Mouse (Mus musculus): ENCODE measurements around the gene Slc15a2.
A peak's percentile ranks its signal among the peaks of the same experiment; 100 is the strongest.

Slc15a2 gene

GRCm38 (mm10) chr16:36770191-36770771 lies 14.5 kb downstream of the Slc15a2 start:
- DNase-seq (ENCODE audit: low read depth, low spot score), result peak; percentile 53

- DNase-seq (ENCODE audit: low read depth, low spot score), result no peak
Measured at GRCm38 (mm10) chr16:36751979-36752378, 32.8 kb downstream of the Slc15a2 start.

DNA sequence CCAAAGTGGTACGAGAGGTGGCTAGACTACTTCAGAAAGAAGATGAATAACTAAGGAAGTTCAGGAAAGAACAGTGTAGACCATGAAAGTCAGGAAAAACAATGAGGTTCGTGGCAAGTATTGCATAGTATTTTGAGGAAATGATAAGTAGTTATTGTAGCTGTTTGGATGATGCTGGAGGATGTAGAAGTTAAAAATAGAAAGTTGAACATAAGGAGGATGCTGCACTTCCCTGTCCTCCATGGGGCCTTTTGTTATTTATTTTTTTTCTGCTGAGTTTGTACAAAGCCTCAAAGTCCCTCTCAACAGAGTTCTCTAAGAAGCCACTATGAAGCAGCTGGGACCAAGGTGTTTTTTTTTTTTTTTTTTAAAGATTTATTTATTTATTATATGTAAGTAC lies 37.0 kb downstream of the Slc15a2 start:
- no peak for DNase-seq (ENCODE audit: low read depth, low spot score)

DNA sequence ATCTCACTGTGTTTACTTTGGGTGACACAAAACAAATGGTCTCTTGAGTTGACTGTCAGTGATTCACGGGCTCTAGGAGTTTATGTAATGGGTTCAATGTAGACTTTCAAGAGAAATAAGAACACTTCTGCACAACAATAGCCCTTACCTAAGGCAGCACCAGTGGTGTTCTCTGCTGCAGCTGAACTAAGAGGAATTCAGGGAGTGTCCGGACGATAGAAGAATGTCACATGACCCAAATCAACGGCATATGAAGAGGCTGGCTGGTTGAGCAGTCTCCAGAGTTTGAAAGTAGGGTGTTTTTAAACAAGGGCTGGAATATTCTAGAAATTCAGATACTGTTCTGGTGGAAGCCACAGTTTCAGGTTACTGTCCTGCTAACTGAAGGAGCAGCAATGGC lies 37.7 kb downstream of the Slc15a2 start:
- peak; percentile 56 for DNase-seq (ENCODE audit: low read depth, low spot score)

- no peak for DNase-seq (ENCODE audit: low read depth, low spot score)
Measured at GRCm38 (mm10) chr16:36743580-36743979, 41.2 kb downstream of the Slc15a2 start.

DNA sequence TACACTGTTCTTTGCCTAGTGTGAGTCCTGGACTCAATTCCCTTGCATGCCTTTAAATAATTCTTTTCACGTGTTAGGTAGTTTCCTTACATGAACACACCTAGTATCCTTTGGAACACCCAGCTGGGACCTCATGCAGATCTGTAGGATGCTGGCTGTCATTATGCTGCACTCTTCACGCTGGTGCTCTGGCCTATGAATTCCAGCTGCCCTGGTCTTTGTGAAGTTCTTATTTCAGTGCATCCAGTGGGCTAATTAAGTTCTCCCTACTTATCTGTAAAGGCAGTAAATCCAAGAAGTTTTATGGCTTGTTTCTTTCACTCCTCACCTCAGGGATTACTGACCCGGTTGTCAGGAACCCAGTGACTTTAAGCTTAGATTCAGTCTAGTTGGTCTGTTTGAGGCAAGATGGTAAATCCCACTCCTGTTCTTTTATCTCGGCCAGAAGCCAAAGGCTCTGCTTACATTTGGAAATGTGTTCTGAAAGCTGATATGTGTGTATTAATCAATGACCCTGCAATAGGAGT lies 45.3 kb downstream of the Slc15a2 start:
- no peak for DNase-seq (ENCODE audit: low read depth, low spot score)

DNA sequence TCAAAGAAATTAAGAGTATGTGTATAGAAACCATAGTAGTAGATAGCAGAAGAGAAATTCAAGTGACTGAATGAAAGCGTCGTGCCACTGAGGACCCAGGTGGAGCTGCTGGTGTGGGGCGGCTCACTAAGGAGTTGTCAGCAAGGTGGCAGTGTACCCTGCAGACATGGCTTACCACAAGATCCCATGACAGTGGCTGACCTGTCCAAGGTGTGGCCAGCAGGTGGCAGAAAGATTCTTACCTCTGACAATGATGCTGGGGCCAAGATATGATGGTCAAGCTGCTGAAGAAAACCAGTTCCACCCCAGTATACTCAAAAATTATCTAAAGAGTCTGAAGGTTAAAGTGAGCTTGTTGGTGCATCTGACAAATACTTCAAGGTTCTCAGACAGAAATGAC lies 49.3 kb downstream of the Slc15a2 start:
- DNase-seq (ENCODE audit: low read depth, low spot score), result no peak

DNA sequence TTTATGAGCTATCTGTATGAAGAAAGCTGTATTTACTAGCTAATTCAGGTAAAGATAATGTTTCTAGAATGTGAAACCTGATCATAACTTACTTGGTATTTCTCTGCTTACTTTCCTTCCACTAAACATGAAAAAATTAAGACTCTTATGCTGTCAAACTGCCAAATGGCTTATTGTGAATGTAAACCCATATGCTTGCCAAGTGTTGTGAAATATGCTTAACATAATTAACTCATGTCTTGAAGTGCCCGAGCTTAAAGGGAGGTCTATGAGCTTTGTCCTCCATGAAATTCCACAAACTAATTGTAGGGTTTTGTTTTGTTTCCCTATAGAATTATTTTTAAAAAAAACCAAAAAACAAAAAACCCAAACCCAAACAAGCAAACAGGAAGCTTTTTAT lies 50.9 kb downstream of the Slc15a2 start:
- no peak for DNase-seq (ENCODE audit: low read depth, low spot score)

- DNase-seq (ENCODE audit: low read depth, low spot score), result no peak
Measured at GRCm38 (mm10) chr16:36732572-36732971, 52.2 kb downstream of the Slc15a2 start.

GRCm38 (mm10) chr16:36728959-36729358 lies 55.8 kb downstream of the Slc15a2 start:
- DNase-seq (ENCODE audit: low read depth, low spot score), result no peak

DNA sequence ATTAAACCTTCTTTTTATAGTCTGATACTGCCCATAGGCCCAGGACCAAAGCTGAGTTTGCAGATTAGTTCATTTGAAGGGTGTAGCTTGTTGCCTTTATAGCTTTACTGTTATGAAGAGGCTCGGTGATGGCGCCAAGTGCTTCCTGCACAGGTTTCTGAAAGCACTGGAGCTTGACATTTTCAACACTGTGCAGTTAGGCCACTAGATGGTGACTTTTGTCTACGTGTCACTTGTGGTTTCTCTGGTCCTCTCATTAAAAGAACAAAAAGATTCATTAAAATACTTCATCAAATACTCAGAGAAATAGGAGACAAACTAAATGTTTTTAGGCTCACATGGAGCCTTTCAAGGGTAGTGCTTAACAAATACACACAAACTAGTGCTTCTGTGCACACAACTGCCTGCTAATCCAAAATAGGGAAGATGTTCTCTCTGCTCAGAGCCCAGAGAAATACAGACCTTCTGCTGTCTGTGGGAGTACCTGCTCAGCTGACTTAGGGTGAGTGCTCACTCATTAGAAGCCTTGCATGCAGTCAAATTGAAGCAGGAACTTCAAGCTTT lies 60.8 kb downstream of the Slc15a2 start:
- DNase-seq (ENCODE audit: low read depth, low spot score), result no peak

DNA sequence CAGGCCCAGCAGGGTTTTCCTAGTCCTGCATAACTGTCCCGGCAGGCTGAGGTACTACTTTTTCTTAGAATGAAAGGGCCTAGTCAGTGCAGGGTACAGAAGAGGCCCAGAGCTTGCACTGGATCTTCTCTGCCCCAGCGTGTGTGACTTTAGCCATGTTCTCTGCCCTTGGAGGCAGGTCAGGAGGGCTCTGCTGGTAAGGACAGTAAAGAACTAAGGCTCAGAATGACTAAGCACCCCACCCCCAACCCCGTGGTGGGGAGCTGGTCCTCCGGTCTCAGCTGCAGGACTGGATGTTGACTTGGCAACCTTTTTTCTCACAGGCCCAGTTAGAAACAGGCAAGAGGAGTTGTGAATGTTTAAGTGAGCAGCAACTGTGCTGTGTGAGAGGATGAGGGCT lies 62.0 kb downstream of the Slc15a2 start:
- DNase-seq (ENCODE audit: low read depth, low spot score), result no peak

DNA sequence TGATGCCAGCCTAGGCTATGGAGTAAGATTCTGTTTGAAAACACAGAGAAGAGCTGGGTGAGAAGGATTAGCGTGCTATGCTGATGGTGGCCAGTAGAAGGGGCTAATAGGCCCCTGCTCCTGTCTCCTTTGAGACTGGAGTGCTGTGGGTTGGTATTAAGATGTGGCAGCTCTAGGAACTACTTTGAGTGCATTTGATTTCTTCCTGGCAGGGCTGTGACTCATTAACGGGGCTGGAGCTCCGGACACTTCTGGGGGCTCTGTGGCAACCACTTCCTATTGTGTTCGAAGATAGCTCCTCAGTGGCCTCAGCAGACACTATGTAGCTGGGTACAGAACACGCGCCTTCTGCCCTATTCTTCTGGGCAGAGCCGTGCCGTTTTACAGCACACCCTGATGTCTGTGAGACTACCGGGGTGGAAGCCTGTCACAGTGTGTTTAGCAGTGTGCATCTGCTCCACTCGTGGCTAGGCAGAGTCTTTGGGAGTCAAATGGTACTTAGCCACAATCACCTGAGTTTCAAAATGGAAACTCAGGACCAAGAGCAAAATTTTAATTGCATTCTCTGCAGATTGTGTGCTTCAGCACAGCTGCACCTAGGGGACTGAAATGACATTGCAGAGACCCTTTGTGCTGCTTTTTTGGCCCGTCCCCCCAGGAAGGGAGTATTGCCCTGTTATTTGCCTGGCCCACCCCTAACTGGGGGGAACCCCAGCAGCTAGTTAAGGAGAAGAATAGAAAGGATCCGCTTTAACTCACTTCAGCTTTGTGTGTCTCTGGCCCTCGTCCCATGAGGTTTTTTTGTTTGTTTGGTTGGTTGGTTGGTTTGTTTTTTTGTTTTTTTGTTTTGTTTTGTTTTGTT lies 64.3 kb downstream of the Slc15a2 start:
- DNase-seq (ENCODE audit: low read depth, low spot score), result peak; percentile 50

DNA sequence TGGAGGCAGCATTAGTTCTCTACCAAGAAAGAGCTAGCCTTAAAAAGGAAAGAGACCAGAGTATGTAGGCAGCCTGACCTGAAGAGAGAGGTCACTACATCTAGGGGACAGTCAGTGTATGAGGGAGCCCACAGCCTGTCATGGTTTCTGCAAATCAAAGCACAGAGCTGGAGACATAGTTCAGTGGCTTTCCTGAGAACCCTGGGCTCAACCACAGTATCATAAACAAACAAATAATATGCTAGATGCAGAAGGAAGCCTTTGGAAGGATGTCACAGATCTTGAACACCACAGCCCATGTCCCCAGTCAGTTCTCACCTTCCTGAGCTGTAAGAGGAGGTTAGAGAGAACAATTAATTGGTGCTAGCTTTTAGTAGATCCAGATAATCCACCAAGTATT lies 66.1 kb downstream of the Slc15a2 start:
- no peak for DNase-seq (ENCODE audit: low read depth, low spot score)

DNA sequence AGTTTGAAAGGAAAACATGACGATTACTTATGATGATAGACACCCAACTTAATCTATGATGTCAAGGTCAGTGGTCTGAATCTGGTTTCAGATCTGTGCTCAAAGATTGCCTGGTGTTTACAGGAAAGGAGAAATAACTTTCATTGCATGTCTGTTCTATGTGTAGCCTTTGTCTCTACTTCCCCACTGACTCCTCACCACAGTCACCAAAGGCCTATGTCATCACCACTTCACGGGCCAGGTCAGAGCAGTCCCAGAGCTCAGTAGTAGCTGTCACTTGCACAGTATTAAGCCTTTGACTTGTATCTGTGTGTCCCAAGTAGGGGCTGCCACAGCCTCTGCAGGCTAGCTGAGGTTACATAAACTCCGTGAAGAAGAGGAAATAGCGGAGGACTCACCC lies 67.3 kb downstream of the Slc15a2 start:
- no peak for DNase-seq (ENCODE audit: low read depth, low spot score)

GRCm38 (mm10) chr16:36711760-36712159 lies 73.0 kb downstream of the Slc15a2 start:
- DNase-seq (ENCODE audit: low read depth, low spot score), result no peak

GRCm38 (mm10) chr16:36710794-36711193 lies 74.0 kb downstream of the Slc15a2 start:
- DNase-seq (ENCODE audit: low read depth, low spot score), result peak; percentile 78

DNA sequence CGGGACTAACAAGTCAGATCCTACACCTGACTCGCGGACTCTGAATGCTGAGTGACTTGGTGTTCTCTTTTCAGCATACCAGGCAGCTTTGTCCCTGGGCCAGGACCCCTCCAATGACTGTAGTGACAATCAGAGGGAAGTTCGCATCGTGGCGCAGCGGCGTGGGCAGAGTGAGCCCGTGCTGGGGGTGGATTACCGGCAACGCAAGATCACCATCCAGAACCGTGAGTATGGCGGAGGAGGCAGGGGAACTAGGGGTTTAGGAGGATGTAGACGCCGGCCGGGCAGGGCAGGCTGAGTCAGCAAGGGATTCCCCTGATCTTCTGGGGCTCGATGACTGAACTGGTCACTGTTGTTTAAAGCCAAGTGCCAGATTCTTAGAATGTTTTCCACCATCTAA lies 75.4 kb downstream of the Slc15a2 start:
- no peak for DNase-seq (ENCODE audit: low read depth, low spot score)

- peak; percentile 30 for DNase-seq (ENCODE audit: low read depth, low spot score)
Measured at GRCm38 (mm10) chr16:36708751-36709150, 76.0 kb downstream of the Slc15a2 start.

DNA sequence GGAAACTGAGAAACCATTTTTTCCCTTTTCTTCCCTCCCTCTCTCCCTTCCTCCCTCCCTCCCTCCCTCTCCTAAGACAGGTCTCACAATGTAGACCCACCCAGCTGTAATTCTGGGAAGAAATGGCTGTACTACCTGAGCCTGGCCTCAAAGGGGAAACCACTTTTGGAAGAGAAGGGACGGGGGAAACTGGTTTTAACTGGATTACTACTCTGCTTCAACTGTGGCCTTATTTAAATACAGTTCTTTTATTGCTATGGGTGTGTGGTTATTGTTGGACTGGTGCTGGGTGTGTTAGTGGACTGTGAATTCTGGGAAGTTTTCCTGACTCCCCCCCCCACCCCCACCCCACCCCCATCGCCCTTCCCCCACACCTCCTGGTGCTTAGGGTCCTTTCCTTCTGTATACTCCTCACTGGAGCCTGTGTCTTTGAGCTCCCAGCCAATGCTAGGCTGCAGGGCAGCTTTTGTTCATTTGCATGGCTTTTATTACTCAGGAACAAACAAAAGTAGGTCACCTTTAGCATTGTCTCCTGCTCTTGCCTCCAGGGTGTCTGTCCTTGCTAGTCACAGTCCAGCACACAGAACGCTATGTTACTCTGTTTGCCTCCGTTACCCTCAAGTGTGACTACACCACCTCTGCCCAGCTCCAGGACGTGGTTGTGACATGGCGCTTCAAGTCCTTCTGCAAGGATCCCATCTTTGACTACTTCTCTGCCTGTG lies 76.9 kb downstream of the Slc15a2 start:
- DNase-seq (ENCODE audit: low read depth, low spot score), result peak; percentile 96

GRCm38 (mm10) chr16:36700484-36700883 lies 84.3 kb downstream of the Slc15a2 start:
- no peak for DNase-seq (ENCODE audit: low read depth, low spot score)

Measured in ES-CJ7 (cell line).